Mouse (Mus musculus): ENCODE measurements around the gene Vps13a. TPM values are rescaled to one million over a fixed set of nuclear protein-coding genes. Genes with fewer than 3 reads are reported as not detected.
"Not testable (repeated sequence)": the region's sequence is repeated elsewhere in the genome, so short reads cannot be mapped to it uniquely, and the experiment has no call there.

The Vps13a gene
- total RNA-seq, 2 experiments from 2014 or later: 65.5 to 75.3 TPM

DNA sequence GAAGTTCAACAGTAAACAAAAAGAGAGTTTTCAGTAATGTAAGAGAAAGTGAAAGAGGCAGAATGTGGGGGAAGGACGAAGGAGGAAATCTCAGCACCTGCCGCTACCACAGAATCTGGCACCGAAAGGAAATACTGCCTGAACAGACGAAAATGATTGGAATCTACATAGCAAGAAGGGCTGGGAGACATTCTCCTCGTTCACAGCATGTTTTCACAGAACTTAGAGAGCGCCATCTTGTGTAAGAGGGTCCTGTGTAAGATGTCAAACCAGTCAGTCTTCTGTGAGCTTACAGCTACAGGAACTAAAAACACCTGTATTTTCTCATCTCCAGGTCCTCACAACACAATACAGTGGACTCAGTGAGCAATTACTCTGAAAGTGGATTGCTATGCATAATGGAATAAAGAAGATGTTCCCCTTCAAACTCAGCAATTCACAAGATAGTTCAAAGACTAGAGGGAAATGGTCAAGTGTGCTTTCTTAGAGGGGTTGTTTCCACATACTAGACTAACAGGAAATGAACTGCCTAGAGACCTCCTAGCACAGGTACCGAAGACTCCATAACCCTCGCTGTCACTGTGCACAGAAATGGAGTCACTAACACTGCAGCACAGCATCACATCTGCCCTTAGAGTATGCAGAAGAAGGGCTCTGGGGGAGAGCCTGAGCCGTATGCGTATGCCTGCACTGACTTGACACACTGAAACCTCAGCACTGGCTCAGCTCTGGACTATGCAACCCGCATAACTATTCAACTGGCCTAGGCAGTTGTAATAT, 7.3 kb downstream of the Vps13a start:
- DNase-seq (ENCODE audit: low spot score in 2 of 2): no peak

DNA sequence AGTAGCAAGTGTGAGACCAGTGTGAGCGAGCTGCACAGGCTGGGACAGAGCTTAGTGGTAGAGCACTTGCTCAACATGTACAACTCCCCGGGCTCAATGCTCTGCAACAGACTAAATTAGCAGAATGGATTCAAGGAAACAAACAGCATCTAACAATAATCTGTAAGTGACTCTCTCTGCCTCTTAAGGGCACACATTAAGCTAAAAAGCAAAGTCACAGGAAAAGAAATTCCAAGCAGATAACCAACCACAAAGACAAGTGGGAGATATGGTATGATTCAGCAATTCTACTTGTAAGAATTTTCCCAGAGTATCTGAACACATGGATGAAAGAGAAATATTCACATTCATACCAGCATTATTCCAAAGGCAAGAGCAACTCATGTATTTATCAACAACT, 13.3 kb downstream of the Vps13a start:
- DNase-seq (ENCODE audit: low spot score in 2 of 2): no peak

- DNase-seq (ENCODE audit: low spot score in 2 of 2): not testable (repeated sequence)
These were observed 23.3 kb downstream of the Vps13a start for GRCm38 (mm10) chr19:16757439-16757838.

DNA sequence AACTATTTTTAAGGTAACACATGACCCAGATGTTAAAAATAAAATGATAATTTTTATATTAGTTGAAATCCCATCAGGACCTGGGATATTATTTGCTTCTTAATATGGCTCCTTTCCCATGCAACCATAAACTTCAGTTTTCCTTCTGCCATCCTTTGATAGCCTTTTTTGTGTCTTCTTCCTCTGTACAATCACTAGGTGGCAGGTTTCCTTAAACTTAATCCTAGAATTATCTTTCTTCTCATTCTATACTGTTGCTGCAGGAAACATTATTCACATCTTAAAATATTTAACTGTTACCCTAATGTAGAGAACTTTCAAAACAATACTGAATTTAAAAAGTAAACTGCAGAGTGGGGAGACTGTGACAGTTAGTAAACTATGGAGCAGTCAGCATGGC, 24.9 kb downstream of the Vps13a start:
- DNase-seq (ENCODE audit: low spot score in 2 of 2): no peak

- DNase-seq (ENCODE audit: low spot score in 2 of 2): no peak
These were observed 25.5 kb downstream of the Vps13a start for GRCm38 (mm10) chr19:16755226-16755625.

GRCm38 (mm10) chr19:16753151-16753550, 27.6 kb downstream of the Vps13a start:
- DNase-seq (ENCODE audit: low spot score in 2 of 2): no peak

GRCm38 (mm10) chr19:16736854-16737253, 43.9 kb downstream of the Vps13a start:
- DNase-seq (ENCODE audit: low spot score in 2 of 2): no peak

GRCm38 (mm10) chr19:16728729-16729128, 52.0 kb downstream of the Vps13a start:
- peak in 1 of 2 experiments; percentile 15 for DNase-seq (ENCODE audit: low spot score in 2 of 2)

GRCm38 (mm10) chr19:16715249-16715648, 65.5 kb downstream of the Vps13a start:
- DNase-seq (ENCODE audit: low spot score in 2 of 2): no peak

- no peak for DNase-seq (ENCODE audit: low spot score in 2 of 2)
These were observed 78.9 kb downstream of the Vps13a start for GRCm38 (mm10) chr19:16701790-16702189.

GRCm38 (mm10) chr19:16684922-16685321, 95.8 kb downstream of the Vps13a start:
- DNase-seq (ENCODE audit: low spot score in 2 of 2): no peak

- no peak for DNase-seq (ENCODE audit: low spot score in 2 of 2)
These were observed 96.5 kb downstream of the Vps13a start for GRCm38 (mm10) chr19:16684210-16684609.

GRCm38 (mm10) chr19:16625610-16626395, 154.9 kb downstream of the Vps13a start:
- no peak for DNase-seq (ENCODE audit: low spot score in 2 of 2)

DNA sequence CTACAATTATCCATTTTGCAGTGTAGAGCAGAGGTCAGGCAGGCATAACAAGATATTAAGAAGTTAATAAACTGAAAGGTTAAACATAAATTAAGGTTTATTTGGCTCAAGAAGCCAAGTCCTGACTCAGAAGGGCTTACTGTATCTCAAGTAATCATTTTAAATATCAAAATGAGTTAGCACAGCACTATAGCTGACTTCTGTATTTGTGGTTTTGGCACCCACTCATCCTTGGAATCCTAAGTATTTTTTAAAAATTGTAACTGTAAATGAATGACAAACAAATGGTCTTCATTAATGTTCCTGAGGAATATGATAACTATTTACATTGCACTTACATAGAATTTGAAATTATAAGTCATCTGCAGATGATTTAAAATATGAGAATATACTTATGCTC, 155.7 kb downstream of the Vps13a start:
- no peak for DNase-seq (ENCODE audit: low spot score in 2 of 2)

DNA sequence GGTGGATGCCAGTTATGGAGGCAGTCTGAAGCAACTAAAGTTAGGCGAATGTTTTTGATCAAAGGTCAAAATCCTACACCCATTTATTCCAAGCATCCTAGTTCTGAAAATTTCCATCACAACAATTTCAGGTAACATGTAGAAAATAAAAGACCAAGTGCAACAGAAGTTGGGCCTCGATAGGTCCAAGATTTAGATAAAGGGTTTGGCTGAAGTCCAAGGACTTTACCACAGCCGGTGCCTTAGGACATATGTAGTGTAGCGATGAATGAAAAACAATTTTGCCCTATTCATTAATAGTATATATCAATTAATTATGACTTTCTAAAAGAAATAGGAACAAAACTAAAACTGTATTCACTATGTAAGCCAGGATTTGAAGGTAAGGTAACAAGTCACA, 157.6 kb downstream of the Vps13a start:
- DNase-seq (ENCODE audit: low spot score in 2 of 2): no peak

DNA sequence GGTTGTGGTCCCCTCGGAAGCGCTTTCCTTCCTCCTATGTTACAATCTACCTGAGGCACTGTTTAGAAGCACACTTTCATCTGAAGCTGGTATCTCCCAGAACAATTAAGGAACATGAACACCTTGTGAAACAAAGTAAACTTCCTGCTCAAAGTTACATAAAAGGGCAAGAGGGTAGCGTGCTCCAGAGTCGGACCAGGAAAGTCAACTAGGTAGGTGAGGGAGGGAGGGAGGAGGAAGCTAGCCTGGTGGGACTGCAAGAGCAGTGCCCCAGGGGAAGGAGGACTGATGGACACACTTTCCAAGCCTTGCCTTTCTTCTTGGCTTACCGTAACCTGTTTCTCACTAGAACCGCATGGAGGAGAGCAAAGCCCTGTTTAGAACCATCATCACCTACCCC, 173.1 kb downstream of the Vps13a start:
- no peak for DNase-seq (ENCODE audit: low spot score in 2 of 2)

- DNase-seq (ENCODE audit: low spot score in 2 of 2): no peak
These were observed 178.7 kb downstream of the Vps13a start for GRCm38 (mm10) chr19:16602026-16602425.

GRCm38 (mm10) chr19:16599298-16599970, 181.3 kb downstream of the Vps13a start:
- peak; percentile 37 to 90 for DNase-seq (ENCODE audit: low spot score in 2 of 2)

DNA sequence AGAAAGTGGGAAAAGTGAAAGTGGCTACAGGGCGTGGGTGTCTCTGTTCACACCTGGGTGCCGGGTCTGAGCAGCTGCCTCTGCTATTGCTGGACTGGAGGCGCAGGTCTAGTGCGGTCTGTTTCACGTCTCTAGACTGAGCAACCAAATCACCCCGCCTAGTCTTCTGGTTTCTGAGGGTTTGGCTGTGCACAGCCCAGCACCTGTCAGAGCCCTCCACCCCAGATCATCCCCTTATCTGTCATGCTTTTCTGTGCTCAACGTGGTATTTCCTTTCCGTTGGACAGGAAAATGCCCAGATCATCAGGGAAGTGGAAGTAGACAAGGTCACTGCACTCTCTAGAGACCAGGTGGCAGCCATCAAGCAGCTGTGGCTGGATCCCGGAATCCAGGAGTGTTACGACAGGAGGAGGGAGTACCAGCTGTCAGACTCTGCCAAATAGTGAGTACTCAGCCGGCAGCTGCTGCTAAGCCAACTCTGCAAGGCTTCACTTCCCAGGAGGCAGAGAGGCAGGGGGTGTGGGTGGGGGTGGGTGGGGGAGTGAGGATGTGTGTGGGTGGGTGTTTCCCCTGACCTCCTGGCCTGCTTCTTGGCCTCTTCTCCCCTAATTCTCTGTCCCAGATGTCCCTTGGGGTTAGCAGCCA, 182.0 kb downstream of the Vps13a start:
- no peak for DNase-seq (ENCODE audit: low spot score in 2 of 2)

- no peak for DNase-seq (ENCODE audit: low spot score in 2 of 2)
These were observed 183.5 kb downstream of the Vps13a start for GRCm38 (mm10) chr19:16597216-16597615.

DNA sequence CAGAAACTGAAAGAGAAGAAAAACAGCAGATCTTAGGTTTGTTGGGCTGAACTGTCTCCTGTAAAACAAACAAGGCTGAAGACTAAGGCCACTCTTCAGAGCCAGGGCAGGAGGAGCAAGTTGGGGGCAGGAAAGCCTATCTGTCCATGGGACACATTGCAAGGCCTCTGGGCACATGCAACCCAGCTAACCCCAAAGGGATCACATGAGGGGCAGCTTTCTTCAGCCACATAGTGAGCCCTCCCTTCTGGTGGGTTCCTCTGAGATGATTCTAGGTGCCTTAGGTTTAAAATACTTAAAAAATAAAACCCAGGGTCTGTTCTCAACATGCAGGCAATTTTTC, 186.8 kb downstream of the Vps13a start:
- no peak for DNase-seq (ENCODE audit: low spot score in 2 of 2)

Data from layer of hippocampus, adult 18-20 months (tissue).